Mouse (Mus musculus) lung, postnatal 0 days (tissue): Measurements from ENCODE around the gene Prss35.

Experiments used
- CTCF ChIP-seq: IDR thresholded peaks from 2 replicates; pipeline ENCODE4 v1.5.1; 2016; ENCODE audit warnings: antibody characterized with exemption, mild to moderate bottlenecking
- EP300 ChIP-seq: IDR thresholded peaks from 2 replicates; pipeline ENCODE4 v1.6.1; 2016; ENCODE audit warnings: antibody characterized with exemption, mild to moderate bottlenecking, control low read depth

- no peak for TF ChIP-seq CTCF
- no peak for TF ChIP-seq EP300
Observed at GRCm38 (mm10) chr9:86707431-86707830, 36.0 kb upstream of the Prss35 start.
